Mouse (Mus musculus) lung, postnatal 0 days (tissue): ENCODE results near the gene Cd93. TPM values are rescaled to one million over a fixed set of nuclear protein-coding genes. Genes with fewer than 3 reads are reported as not detected.

ENCODE experiments used
- ATAC-seq: fragments of 200-750 bp; cut with Nextera tagmentation; 2 replicates; pipeline ENCODE4 v1.8.0; 2017; ENCODE audit warnings: moderate library complexity
- DNase-seq: peaks from one replicate; pipeline ENCODE4 v3.0.0-alpha.2; 2016; ENCODE audit warnings: low spot score
- H3K27ac ChIP-seq: fragments of 300-500 bp; sonication (generic); 2 replicates; pipeline ENCODE4 v1.5.1; 2014; ENCODE audit warnings: antibody characterized with exemption, mild to moderate bottlenecking, low read length, mixed read lengths
- H3K27me3 ChIP-seq: fragments of 300-500 bp; sonication (generic); replicated peaks from 2 replicates; pipeline ENCODE4 v1.6.1; 2014; ENCODE audit warnings: low read length, mixed read lengths; ENCODE audit not compliant: insufficient read depth
- H3K36me3 ChIP-seq: fragments of 300-500 bp; sonication (generic); 2 replicates; pipeline ENCODE4 v1.6.1; 2014; ENCODE audit warnings: low read length, mixed read lengths; ENCODE audit not compliant: insufficient read depth
- H3K4me1 ChIP-seq: fragments of 300-500 bp; sonication (generic); 2 replicates; pipeline ENCODE4 v1.6.1; 2014; ENCODE audit warnings: antibody characterized with exemption, low read depth, low read length, mixed read lengths; ENCODE audit not compliant: insufficient read depth
- H3K4me2 ChIP-seq: fragments of 300-500 bp; sonication (generic); replicated peaks from 2 replicates; pipeline ENCODE4 v1.6.1; 2014; ENCODE audit warnings: low read depth, mild to moderate bottlenecking, low read length, moderate library complexity, mixed read lengths
- H3K4me3 ChIP-seq: fragments of 300-500 bp; sonication (generic); 2 replicates; pipeline ENCODE4 v1.5.1; 2014; ENCODE audit warnings: low read depth, low read length
- H3K9ac ChIP-seq: fragments of 300-500 bp; sonication (generic); replicated peaks from 2 replicates; pipeline ENCODE4 v1.6.1; 2014; ENCODE audit warnings: low read depth, mild to moderate bottlenecking
- H3K9me3 ChIP-seq: fragments of 300-500 bp; sonication (generic); 2 replicates; pipeline ENCODE4 v1.6.1; 2016; ENCODE audit warnings: low read length, mixed read lengths
- CTCF ChIP-seq: IDR thresholded peaks from 2 replicates; pipeline ENCODE4 v1.5.1; 2016; ENCODE audit warnings: antibody characterized with exemption, mild to moderate bottlenecking
- EP300 ChIP-seq: IDR thresholded peaks from 2 replicates; pipeline ENCODE4 v1.6.1; 2016; ENCODE audit warnings: antibody characterized with exemption, mild to moderate bottlenecking, control low read depth
- WGBS: fragments of 180-500 bp; shearing (Covaris S2); extraction: QIAGEN DNeasy Blood & Tissue Kit; methylation state at CpG from one replicate; pipeline ENCODE4 v1.1.7; 2014; 5-methylcytosine and 5-hydroxymethylcytosine counted together
- polyA plus RNA-seq: library from polyadenylated mRNA; unstranded; fragments of >200 nt; fragmentation: Nextera tagmentation; extraction: Ambion mirVana; gene quantifications from 2 replicates; pipeline ENCODE4 v1.2.1, GENCODE M21; 2015

The Cd93 gene
- polyA plus RNA-seq, 1 experiment from 2014 or later = 55.9 TPM

- no peak for DNase-seq
- Histone ChIP-seq H3K4me2 (peak overlapping the region; percentile 47), H3K4me3 (peak overlapping the region; percentile 43), H3K9me3 (no peaks in the 10 kb centered on the region), H3K27me3 (no peaks in the 10 kb centered on the region), H3K36me3 (no peaks in the 10 kb centered on the region), H3K4me1 (peaks cover 8% of the 10 kb centered on the region; the same call in 1 of the 2 replicates), H3K27ac (peak overlapping the region; percentile 93; the same call in 1 of the 2 replicates), H3K9ac (0 out of 2 replicates have a peak overlapping the region, but pooled peaks have one; percentile 6)
- no peak for ATAC-seq
- WGBS = 32% methylated on average over 3 of the region's 3 CpGs
- TF ChIP-seq EP300 (no peak), CTCF (no peak)
Observed at GRCm38 (mm10) chr2:148439691-148440276, 3.6 kb downstream of the Cd93 start.

DNA sequence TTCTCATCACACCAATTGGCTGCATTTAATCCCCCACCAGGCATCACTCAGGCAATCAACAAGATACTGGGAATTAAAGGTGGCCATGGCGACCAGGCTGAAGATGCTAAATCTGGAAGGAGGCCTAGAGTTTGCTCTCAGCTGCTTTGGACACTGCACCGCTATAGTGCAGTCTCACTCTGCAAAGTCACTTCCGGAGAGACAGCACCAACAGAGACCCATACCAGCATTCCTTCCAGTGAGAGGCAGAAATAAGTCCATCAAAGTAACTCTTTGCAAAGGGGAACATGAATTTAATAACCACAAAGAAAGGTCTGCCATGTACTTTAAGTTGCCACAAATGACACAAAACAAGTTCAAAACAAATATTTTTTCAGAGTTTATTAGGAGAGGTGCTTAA is 7.1 kb downstream of the Cd93 start:
- Histone ChIP-seq H3K27ac (no peak overlapping the region), H3K4me1 (no peaks in the 10 kb centered on the region), H3K36me3 (no peaks in the 10 kb centered on the region), H3K9ac (no peak overlapping the region), H3K4me2 (0 out of 2 replicates have a peak overlapping the region, but pooled peaks have one; percentile 11), H3K4me3 (no peak overlapping the region), H3K9me3 (no peaks in the 10 kb centered on the region), H3K27me3 (no peaks in the 10 kb centered on the region)
- DNase-seq (no peak), ATAC-seq (no peak)
- WGBS = 45% methylated on average over 3 of the region's 3 CpGs
- no peak for TF ChIP-seq CTCF
- no peak for TF ChIP-seq EP300

- Histone ChIP-seq H3K27ac (no peak overlapping the region), H3K4me1 (no peaks in the 10 kb centered on the region; the same call in 1 of the 2 replicates), H3K9me3 (no peaks in the 10 kb centered on the region), H3K36me3 (no peaks in the 10 kb centered on the region), H3K4me2 (no peak overlapping the region), H3K27me3 (no peaks in the 10 kb centered on the region), H3K4me3 (no peak overlapping the region), H3K9ac (no peak overlapping the region)
- ATAC-seq = no peak
- 57% methylated on average over 2 of the region's 2 CpGs for WGBS
- DNase-seq = no peak
- TF ChIP-seq EP300 = no peak
- no peak for TF ChIP-seq CTCF
Observed at GRCm38 (mm10) chr2:148432346-148432745, 11.0 kb downstream of the Cd93 start.

DNA sequence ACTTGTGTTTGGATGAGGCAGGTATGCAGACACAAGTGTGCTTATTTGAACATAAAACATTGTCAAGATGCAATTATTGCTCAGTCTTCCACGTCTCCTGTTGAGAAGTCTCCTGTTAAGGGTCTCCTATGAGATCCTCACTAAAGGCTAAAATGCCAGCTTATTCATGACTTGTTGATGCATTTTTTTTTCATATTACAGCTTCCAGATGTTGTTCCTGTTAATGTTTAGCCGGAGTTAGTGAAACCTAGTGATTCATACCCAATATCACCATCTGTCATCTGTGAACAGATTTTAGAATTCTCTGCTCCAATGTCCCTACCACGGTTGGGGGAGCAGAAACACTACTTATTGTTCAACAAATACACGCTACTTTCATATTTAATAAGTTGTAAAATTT is 12.4 kb downstream of the Cd93 start:
- Histone ChIP-seq H3K27ac (no peak overlapping the region), H3K4me2 (no peak overlapping the region), H3K9ac (no peak overlapping the region), H3K27me3 (no peaks in the 10 kb centered on the region), H3K4me3 (no peak overlapping the region), H3K36me3 (no peaks in the 10 kb centered on the region), H3K4me1 (no peaks in the 10 kb centered on the region; the same call in 1 of the 2 replicates), H3K9me3 (no peaks in the 10 kb centered on the region)
- 76% methylated on average over 4 of the region's 4 CpGs for WGBS
- ATAC-seq (no peak), DNase-seq (no peak)
- no peak for TF ChIP-seq EP300
- no peak for TF ChIP-seq CTCF

DNA sequence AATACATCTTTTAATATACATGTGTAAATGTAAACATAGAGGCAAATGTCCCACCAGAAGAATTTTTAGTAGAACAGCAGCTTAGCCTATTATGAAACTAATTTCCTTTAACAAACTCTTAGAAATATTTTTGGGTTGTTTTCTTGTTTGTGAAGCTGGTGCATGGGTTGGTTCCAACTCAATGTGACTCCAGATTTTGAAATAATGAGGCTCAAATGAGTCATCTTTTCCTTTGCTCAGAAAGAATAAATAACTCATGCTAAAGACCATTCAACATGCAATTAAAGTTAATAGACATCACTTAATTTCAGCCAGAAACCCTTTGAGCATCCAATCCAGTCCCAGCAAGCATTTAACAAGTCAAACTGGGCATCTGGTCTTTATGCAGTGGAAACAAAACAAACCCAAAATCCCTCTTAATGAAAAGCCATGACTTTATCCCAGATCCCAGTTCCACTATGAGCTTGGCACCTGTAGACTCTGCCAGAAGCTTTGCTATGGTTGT is 14.3 kb downstream of the Cd93 start:
- Histone ChIP-seq H3K4me2 (no peak overlapping the region), H3K27ac (peak overlapping the region; percentile 52; the same call in 1 of the 2 replicates), H3K9me3 (no peaks in the 10 kb centered on the region), H3K36me3 (no peaks in the 10 kb centered on the region), H3K4me3 (no peak overlapping the region), H3K27me3 (no peaks in the 10 kb centered on the region), H3K9ac (no peak overlapping the region), H3K4me1 (no peaks in the 10 kb centered on the region; the same call in 1 of the 2 replicates)
- DNase-seq (peak; percentile 83), ATAC-seq (peak; percentile 51)
- TF ChIP-seq EP300 (peak; percentile 71), CTCF (no peak)

DNA sequence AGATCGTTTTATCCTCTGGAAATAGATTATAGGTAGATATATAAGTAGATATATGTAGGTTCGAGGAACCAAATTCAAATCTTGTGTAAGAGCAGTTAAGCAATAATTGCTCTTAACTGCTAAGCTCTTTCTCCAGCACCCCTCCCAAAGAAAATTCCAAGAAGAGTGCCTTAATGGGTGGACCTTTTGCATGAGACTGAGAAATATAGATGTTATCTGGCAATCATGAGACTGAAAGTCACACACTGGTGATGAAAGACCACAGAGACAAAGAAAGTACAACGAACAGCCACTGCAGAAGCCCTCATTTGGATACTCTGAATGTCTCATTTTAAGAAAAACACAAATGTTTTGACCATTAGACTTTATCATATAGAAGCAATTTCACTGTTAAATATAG is 14.8 kb downstream of the Cd93 start:
- H3K9me3 ChIP-seq = no peaks in the 10 kb centered on the region
- no peak overlapping the region for H3K9ac ChIP-seq
- TF ChIP-seq CTCF (no peak), EP300 (peak; percentile 56; the same call in 1 of the 2 replicates)
- no peak overlapping the region for H3K4me2 ChIP-seq
- H3K36me3 ChIP-seq = no peaks in the 10 kb centered on the region
- DNase-seq = peak; percentile 88
- no peaks in the 10 kb centered on the region for H3K27me3 ChIP-seq
- no peak overlapping the region for H3K27ac ChIP-seq
- H3K4me1 ChIP-seq = no peaks in the 10 kb centered on the region; the same call in 1 of the 2 replicates
- WGBS = 49% methylated on average over 3 of the region's 3 CpGs
- ATAC-seq = peak; percentile 77
- H3K4me3 ChIP-seq = no peak overlapping the region
